Mouse (Mus musculus): ENCODE data around the gene Gm49361. TPM values are rescaled to one million over a fixed set of nuclear protein-coding genes. Genes with fewer than 3 reads are reported as not detected.

Gene Gm49361
- polyA plus RNA-seq, 1 experiment from 2014 or later: not detected

DNA sequence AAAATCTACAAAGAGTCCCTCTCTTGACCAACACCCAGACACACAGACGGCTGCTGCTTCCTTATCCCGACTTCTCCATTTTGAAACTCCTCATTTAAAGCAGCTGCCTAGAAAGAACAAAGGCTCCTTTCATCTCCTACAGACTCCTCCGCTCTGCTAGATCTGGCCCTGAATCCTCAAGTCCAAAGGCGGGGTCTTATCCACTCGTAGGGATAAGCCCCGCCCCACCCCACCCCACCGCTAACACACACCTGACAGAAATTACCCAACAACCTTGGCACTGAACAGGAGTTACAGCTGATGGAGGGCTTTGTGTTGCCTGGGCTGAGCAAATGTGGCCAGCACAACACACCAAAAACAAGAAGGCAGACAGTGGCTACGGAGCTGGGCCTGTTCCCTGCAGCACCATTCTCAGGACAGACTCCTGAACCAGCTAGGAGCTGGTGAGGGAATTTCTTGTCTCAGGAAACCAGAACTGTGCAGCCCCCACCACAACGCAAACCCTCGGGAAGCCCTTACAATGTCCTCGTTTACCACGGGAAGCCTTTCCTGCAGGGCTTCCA, 43.9 kb downstream of the Gm49361 start:
- Histone ChIP-seq H3K4me3 (ENCODE audit: low read length) (no peak overlapping the region), H3K9me3 (ENCODE audit: control insufficient read depth, low read length) (no peaks in the 10 kb centered on the region), H3K36me3 (ENCODE audit: control insufficient read depth, insufficient read depth, low read length) (peaks cover 49% of the 10 kb centered on the region), H3K27ac (ENCODE audit: low read depth, low read length) (no peak overlapping the region), H3K9ac (ENCODE audit: low read depth, low read length) (no peak overlapping the region), H3K4me1 (ENCODE audit: control insufficient read depth, insufficient read depth, low read length) (no peaks in the 10 kb centered on the region), H3K4me2 (replicated peaks; ENCODE audit: low read depth, low read length) (no peak overlapping the region), H3K27me3 (ENCODE audit: control insufficient read depth, insufficient read depth, low read length) (no peaks in the 10 kb centered on the region)
- ATAC-seq (ENCODE audit: low FRiP score, low TSS enrichment): 0 out of 2 replicates have a peak, but pooled peaks have one; percentile 36
- 68% methylated on average over 12 of the region's 12 CpGs for WGBS

DNA sequence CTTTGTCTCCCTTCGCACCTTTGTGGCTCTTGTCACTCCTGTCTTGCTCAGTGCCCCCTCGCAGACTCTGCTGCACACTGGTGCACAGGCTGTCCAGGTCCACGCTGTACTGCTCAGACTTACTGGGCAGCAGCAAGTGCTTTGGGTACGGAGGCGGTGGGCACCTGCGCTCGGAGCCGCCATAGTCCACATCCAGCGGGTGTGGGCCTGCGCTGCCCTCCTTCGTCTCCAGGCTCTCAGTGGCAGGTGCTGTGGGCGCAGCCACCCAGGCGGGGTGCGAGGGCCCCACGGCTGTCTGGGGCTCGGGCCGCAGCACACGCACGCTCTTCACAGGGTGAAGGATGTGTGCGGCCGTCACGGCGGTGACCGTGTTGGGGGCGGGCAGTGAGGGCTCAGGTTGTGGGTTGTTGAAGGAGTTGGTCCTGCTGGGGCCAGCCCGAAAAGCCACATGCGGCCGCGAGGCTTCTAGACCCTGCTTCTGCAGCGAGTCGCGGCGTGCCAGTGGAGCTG, 46.4 kb downstream of the Gm49361 start:
- no peak for ATAC-seq (ENCODE audit: low FRiP score, low TSS enrichment)
- 96% methylated on average over 33 of the region's 33 CpGs for WGBS
- Histone ChIP-seq H3K9ac (ENCODE audit: low read depth, low read length) (no peak overlapping the region), H3K36me3 (ENCODE audit: control insufficient read depth, insufficient read depth, low read length) (peaks cover 64% of the 10 kb centered on the region), H3K9me3 (ENCODE audit: control insufficient read depth, low read length) (no peaks in the 10 kb centered on the region), H3K4me1 (ENCODE audit: control insufficient read depth, insufficient read depth, low read length) (no peaks in the 10 kb centered on the region), H3K4me3 (ENCODE audit: low read length) (no peak overlapping the region), H3K4me2 (replicated peaks; ENCODE audit: low read depth, low read length) (no peak overlapping the region), H3K27ac (ENCODE audit: low read depth, low read length) (no peak overlapping the region), H3K27me3 (ENCODE audit: control insufficient read depth, insufficient read depth, low read length) (no peaks in the 10 kb centered on the region)

DNA sequence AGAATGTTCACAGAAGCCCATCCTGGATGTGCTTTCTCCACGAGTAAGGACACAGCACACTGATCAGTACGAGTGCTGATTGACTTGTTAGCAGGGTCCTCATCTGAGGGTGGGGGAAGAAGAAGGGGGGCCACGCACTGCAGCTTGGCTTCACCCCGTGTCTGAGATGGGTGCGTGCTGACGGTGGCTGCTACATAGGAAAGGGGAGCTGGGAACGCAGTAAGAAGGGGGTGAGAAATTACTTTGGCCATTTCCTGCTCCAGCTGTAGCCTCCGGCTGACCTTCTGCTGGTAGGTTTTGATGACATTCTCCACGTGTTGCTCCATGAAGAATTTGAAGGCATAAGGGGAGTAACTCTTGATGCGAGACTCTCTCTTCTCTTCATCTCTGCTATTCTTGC, 46.9 kb downstream of the Gm49361 start:
- H3K4me2 ChIP-seq (replicated peaks; ENCODE audit: low read depth, low read length): no peak overlapping the region
- no peak overlapping the region for H3K9ac ChIP-seq (ENCODE audit: low read depth, low read length)
- no peak for ATAC-seq (ENCODE audit: low FRiP score, low TSS enrichment)
- no peaks in the 10 kb centered on the region for H3K9me3 ChIP-seq (ENCODE audit: control insufficient read depth, low read length)
- peaks cover 69% of the 10 kb centered on the region for H3K36me3 ChIP-seq (ENCODE audit: control insufficient read depth, insufficient read depth, low read length)
- H3K27ac ChIP-seq (ENCODE audit: low read depth, low read length): no peak overlapping the region
- H3K4me3 ChIP-seq (ENCODE audit: low read length): no peak overlapping the region
- no peaks in the 10 kb centered on the region for H3K27me3 ChIP-seq (ENCODE audit: control insufficient read depth, insufficient read depth, low read length)
- 88% methylated on average over 10 of the region's 10 CpGs for WGBS
- no peaks in the 10 kb centered on the region for H3K4me1 ChIP-seq (ENCODE audit: control insufficient read depth, insufficient read depth, low read length)

DNA sequence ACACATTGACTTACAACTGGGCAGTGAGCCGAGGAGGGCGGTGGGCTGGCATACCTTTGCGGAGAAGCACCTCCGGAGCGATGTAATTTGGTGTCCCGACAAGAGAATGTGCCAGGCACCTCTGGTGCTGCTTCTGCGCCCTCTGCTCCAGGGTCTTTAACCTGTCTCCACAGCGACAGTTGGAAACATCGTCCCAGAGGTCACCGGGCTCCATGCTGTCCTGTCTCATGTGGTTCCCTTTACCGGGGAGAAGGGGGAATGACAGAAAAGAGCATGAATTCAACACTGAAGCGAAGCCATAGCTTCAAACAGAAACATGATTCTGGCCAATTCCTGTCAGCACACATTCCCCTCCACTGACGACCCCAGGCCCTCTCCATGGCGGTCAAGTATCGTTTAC, 49.8 kb downstream of the Gm49361 start:
- no peak overlapping the region for H3K27ac ChIP-seq (ENCODE audit: low read depth, low read length)
- no peak overlapping the region for H3K4me2 ChIP-seq (replicated peaks; ENCODE audit: low read depth, low read length)
- no peaks in the 10 kb centered on the region for H3K27me3 ChIP-seq (ENCODE audit: control insufficient read depth, insufficient read depth, low read length)
- no peak for ATAC-seq (ENCODE audit: low FRiP score, low TSS enrichment)
- no peak overlapping the region for H3K9ac ChIP-seq (ENCODE audit: low read depth, low read length)
- no peak overlapping the region for H3K4me3 ChIP-seq (ENCODE audit: low read length)
- peaks cover 71% of the 10 kb centered on the region for H3K36me3 ChIP-seq (ENCODE audit: control insufficient read depth, insufficient read depth, low read length)
- H3K4me1 ChIP-seq (ENCODE audit: control insufficient read depth, insufficient read depth, low read length): no peaks in the 10 kb centered on the region
- 94% methylated on average over 15 of the region's 15 CpGs for WGBS
- no peaks in the 10 kb centered on the region for H3K9me3 ChIP-seq (ENCODE audit: control insufficient read depth, low read length)

DNA sequence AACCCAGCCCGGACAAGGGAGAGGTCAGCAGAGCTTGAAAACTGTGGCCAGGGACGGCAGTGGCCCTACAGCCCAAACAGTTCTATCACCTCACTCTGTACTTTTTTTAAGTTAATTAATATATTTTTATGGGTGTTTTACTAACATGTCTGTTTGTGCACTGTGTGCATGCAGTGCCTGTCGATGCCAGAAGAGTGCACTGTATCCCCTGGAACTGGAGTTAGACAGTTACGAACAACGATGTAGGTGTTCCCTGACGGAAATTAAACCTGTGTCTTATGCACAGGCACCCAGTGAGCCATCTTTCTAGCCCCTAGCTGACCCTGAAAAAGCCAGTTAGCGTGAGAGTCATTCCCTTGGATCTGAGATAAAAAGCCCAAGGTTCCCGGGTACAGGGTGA, 50.4 kb downstream of the Gm49361 start:
- Histone ChIP-seq H3K27me3 (ENCODE audit: control insufficient read depth, insufficient read depth, low read length) (no peaks in the 10 kb centered on the region), H3K9ac (ENCODE audit: low read depth, low read length) (no peak overlapping the region), H3K4me2 (replicated peaks; ENCODE audit: low read depth, low read length) (no peak overlapping the region), H3K4me3 (ENCODE audit: low read length) (no peak overlapping the region), H3K9me3 (ENCODE audit: control insufficient read depth, low read length) (no peaks in the 10 kb centered on the region), H3K4me1 (ENCODE audit: control insufficient read depth, insufficient read depth, low read length) (no peaks in the 10 kb centered on the region), H3K27ac (ENCODE audit: low read depth, low read length) (no peak overlapping the region), H3K36me3 (ENCODE audit: control insufficient read depth, insufficient read depth, low read length) (peaks cover 74% of the 10 kb centered on the region)
- no peak for ATAC-seq (ENCODE audit: low FRiP score, low TSS enrichment)
- 90% methylated on average over 8 of the region's 8 CpGs for WGBS

DNA sequence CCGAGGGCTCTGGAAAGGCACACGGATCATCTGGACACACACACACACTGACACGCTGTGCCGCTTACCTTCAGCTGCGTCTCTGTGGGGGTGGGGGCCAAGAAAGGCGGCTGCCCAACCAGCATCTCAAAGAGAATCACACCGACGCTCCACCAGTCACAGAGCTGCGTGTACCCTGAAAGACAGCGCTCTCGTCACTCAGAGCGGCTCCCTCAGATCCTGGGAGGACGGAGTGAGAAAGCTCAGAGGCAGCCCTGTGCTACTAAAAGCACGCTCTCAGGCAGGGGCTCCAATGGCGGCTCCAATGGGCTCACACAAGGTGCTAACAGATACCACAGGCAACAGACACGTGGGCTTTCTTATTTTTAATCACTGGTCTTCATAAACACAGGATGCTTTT, 51.7 kb downstream of the Gm49361 start:
- no peak overlapping the region for H3K27ac ChIP-seq (ENCODE audit: low read depth, low read length)
- H3K9me3 ChIP-seq (ENCODE audit: control insufficient read depth, low read length): no peaks in the 10 kb centered on the region
- no peak for ATAC-seq (ENCODE audit: low FRiP score, low TSS enrichment)
- no peaks in the 10 kb centered on the region for H3K4me1 ChIP-seq (ENCODE audit: control insufficient read depth, insufficient read depth, low read length)
- 89% methylated on average over 16 of the region's 16 CpGs for WGBS
- peaks cover 68% of the 10 kb centered on the region for H3K36me3 ChIP-seq (ENCODE audit: control insufficient read depth, insufficient read depth, low read length)
- H3K9ac ChIP-seq (ENCODE audit: low read depth, low read length): no peak overlapping the region
- no peaks in the 10 kb centered on the region for H3K27me3 ChIP-seq (ENCODE audit: control insufficient read depth, insufficient read depth, low read length)
- H3K4me2 ChIP-seq (replicated peaks; ENCODE audit: low read depth, low read length): no peak overlapping the region
- no peak overlapping the region for H3K4me3 ChIP-seq (ENCODE audit: low read length)

DNA sequence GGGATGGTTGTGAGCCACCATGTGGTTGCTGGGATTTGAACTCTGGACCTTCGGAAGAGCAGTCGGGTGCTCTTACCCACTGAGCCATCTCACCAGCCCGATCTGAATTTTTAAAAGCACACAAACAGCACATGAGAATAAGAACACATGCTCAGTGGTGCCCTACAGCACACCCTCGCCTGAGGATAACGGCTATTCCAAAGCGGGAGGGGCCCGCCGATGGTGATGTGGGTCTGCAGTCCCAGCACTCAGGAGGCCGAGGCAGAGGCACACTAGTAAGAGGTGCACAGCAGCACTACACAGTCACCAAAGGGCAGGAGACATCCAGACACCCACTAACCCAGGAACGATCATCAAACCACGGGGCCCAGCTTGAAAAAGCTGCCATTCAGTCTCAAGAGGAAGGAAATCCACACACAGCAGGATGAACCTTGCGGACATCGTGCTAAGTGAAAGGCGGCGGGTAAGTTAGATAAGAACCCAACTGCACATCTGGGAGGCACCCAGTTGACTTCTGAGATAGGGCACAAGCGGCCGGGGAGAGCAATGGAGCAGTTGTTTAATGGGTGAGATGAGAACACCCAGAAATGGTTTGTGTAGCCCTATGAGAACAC, 53.3 kb downstream of the Gm49361 start:
- Histone ChIP-seq H3K4me3 (ENCODE audit: low read length) (no peak overlapping the region), H3K27ac (ENCODE audit: low read depth, low read length) (no peak overlapping the region)
- no peak for ATAC-seq (ENCODE audit: low FRiP score, low TSS enrichment)

DNA sequence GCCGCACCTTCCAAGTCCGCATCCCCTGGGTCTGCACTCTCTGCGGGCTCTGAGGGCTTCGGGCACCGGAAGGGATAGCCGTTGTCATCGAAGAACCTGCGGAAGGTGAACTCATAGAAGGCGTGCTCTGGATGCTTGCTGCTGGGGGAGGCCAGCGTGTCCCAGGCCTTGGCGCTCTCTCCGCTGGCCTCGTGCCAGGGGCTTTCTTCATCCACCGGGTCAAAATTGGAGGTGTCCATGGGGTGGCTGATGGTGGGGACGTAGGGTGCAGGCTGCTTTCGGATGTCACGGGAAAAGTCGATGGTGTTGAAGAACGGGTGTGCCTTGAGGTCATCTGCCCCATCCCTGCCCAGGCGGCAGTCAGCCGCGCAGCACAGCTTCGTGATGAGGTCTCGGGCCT, 54.6 kb downstream of the Gm49361 start:
- Histone ChIP-seq H3K27ac (ENCODE audit: low read depth, low read length) (no peak overlapping the region), H3K4me2 (replicated peaks; ENCODE audit: low read depth, low read length) (no peak overlapping the region), H3K36me3 (ENCODE audit: control insufficient read depth, insufficient read depth, low read length) (peaks cover 55% of the 10 kb centered on the region), H3K9ac (ENCODE audit: low read depth, low read length) (no peak overlapping the region), H3K4me1 (ENCODE audit: control insufficient read depth, insufficient read depth, low read length) (no peaks in the 10 kb centered on the region), H3K9me3 (ENCODE audit: control insufficient read depth, low read length) (no peaks in the 10 kb centered on the region), H3K27me3 (ENCODE audit: control insufficient read depth, insufficient read depth, low read length) (no peaks in the 10 kb centered on the region), H3K4me3 (ENCODE audit: low read length) (no peak overlapping the region)
- 96% methylated on average over 24 of the region's 24 CpGs for WGBS
- ATAC-seq (ENCODE audit: low FRiP score, low TSS enrichment): no peak

More for the DNA sequence above, 53.3 kb downstream of the Gm49361 start:
- WGBS: 93% methylated on average over 17 of the region's 17 CpGs
- H3K4me1 ChIP-seq (ENCODE audit: control insufficient read depth, insufficient read depth, low read length): no peaks in the 10 kb centered on the region
- H3K9ac ChIP-seq (ENCODE audit: low read depth, low read length): no peak overlapping the region
- H3K27me3 ChIP-seq (ENCODE audit: control insufficient read depth, insufficient read depth, low read length): no peaks in the 10 kb centered on the region
- H3K4me2 ChIP-seq (replicated peaks; ENCODE audit: low read depth, low read length): no peak overlapping the region
- no peaks in the 10 kb centered on the region for H3K9me3 ChIP-seq (ENCODE audit: control insufficient read depth, low read length)
- H3K36me3 ChIP-seq (ENCODE audit: control insufficient read depth, insufficient read depth, low read length): peaks cover 64% of the 10 kb centered on the region

DNA sequence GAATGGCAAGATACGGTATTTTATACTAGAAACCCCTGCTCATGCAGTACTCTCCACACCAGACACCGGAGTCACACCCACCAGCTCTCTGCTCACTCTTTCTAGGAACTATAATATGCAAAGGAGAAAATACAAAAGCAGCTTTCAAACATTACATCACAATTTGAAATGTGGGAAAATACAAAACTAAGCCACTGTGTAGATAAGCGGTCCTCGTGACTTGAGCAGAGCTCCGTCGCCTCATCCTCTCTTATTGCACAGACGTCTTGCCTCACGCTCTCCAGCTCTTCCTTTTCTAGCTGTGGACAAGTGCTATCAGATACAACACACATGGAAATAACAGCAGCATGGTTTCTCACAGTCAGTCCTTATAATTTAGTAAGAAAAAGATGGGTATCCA, 55.2 kb downstream of the Gm49361 start:
- Histone ChIP-seq H3K9ac (ENCODE audit: low read depth, low read length) (no peak overlapping the region), H3K4me2 (replicated peaks; ENCODE audit: low read depth, low read length) (no peak overlapping the region), H3K9me3 (ENCODE audit: control insufficient read depth, low read length) (no peaks in the 10 kb centered on the region), H3K27me3 (ENCODE audit: control insufficient read depth, insufficient read depth, low read length) (no peaks in the 10 kb centered on the region), H3K4me1 (ENCODE audit: control insufficient read depth, insufficient read depth, low read length) (no peaks in the 10 kb centered on the region), H3K27ac (ENCODE audit: low read depth, low read length) (no peak overlapping the region), H3K4me3 (ENCODE audit: low read length) (no peak overlapping the region), H3K36me3 (ENCODE audit: control insufficient read depth, insufficient read depth, low read length) (peaks cover 49% of the 10 kb centered on the region)
- no peak for ATAC-seq (ENCODE audit: low FRiP score, low TSS enrichment)
- WGBS: 93% methylated on average over 8 of the region's 8 CpGs
